In the genomic region with DNA sequence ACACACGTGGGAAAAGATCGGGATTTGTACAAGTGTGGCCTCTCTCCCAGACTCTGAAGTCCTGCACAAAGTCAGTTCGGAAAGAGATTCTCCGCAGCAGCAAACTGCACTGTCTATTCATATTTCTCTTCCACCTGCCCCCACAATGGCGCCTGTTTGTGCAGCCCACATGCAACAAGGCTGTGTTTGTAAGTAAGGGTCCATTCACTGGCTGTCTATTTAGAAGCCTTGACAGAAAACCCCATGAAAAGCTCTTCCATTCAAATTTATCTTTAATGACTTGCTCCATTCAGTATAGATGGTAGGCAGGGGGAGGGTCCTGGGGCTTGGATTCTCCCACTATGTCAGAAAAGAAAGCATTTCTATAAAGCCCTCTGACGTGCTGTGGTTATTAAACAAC, we compare ENCODE assay signal across 11 mouse cellular contexts.
DNase-seq lines count a peak whose midpoint lies in the region; ATAC-seq and TF ChIP-seq lines count a peak whose summit lies in the region.
"Had no signal": no experiment of that assay in that cellular context is flagged by ENCODE, and none has a peak within 500 bp of the region (broad histone marks: within the 10 kb centered on the region; RNA-seq: fewer than 3 reads in every experiment).

No protein-coding gene starts in this region.

- no peak overlapping the region for H3K9ac ChIP-seq in forebrain, embryonic 16.5 days (replicated peaks; ENCODE audit: low read depth, low read length)
- no peak overlapping the region for H3K9ac ChIP-seq in stomach, postnatal 0 days (ENCODE audit: low read length)
- H3K9ac ChIP-seq: liver, embryonic 14.5 days had no signal

- no peak for TF ChIP-seq CTCF in lung, adult 2 months (IDR thresholded peaks at IDR 0.05; ENCODE audit: insufficient read depth, low read length)
- TF ChIP-seq CTCF in stomach, postnatal 0 days (IDR thresholded peaks at IDR 0.05; ENCODE audit: low read depth), result no peak

- ATAC-seq in forebrain, embryonic 16.5 days, result peak; percentile 38; the same call in 1 of the 2 replicates
- ATAC-seq in stomach, postnatal 0 days (ENCODE audit: low FRiP score, low TSS enrichment), result no peak

- no peaks in the 10 kb centered on the region for H3K27me3 ChIP-seq in forebrain, embryonic 16.5 days (replicated peaks; ENCODE audit: control insufficient read depth, insufficient read depth, low read length)
- no peaks in the 10 kb centered on the region for H3K27me3 ChIP-seq in stomach, postnatal 0 days (ENCODE audit: control insufficient read depth, insufficient read depth, low read length)

- peaks cover 3% of the 10 kb centered on the region; the same call in 1 of the 2 replicates for H3K4me1 ChIP-seq in forebrain, embryonic 16.5 days (replicated peaks; ENCODE audit: control insufficient read depth, insufficient read depth, low read length)
- H3K4me1 ChIP-seq in lung, adult 2 months (ENCODE audit: control insufficient read depth, insufficient read depth, low read length), result no peaks in the 10 kb centered on the region
- H3K4me1 ChIP-seq in stomach, postnatal 0 days (replicated peaks; ENCODE audit: control insufficient read depth, insufficient read depth), result no peaks in the 10 kb centered on the region

- no peaks in the 10 kb centered on the region for H3K9me3 ChIP-seq in forebrain, embryonic 16.5 days (ENCODE audit: control insufficient read depth, low read length)
- H3K9me3 ChIP-seq in stomach, postnatal 0 days (ENCODE audit: control insufficient read depth, low read length), result no peaks in the 10 kb centered on the region

- no peak overlapping the region; the same call in 1 of the 2 replicates for H3K4me2 ChIP-seq in forebrain, embryonic 16.5 days (ENCODE audit: low read length)
- H3K4me2 ChIP-seq in stomach, postnatal 0 days (replicated peaks; ENCODE audit: low read depth), result no peak overlapping the region

- no peaks in the 10 kb centered on the region for H3K36me3 ChIP-seq in forebrain, embryonic 16.5 days (ENCODE audit: control insufficient read depth, insufficient read depth)
- no peaks in the 10 kb centered on the region for H3K36me3 ChIP-seq in stomach, postnatal 0 days (ENCODE audit: control insufficient read depth, insufficient read depth, low read length)

- H3K4me3 ChIP-seq in forebrain, embryonic 16.5 days (replicated peaks; ENCODE audit: low read length), result no peak overlapping the region
- no peak overlapping the region for H3K4me3 ChIP-seq in lung, adult 2 months (replicated peaks; ENCODE audit: extremely low read depth, low read depth, low read length)
- no peak overlapping the region for H3K4me3 ChIP-seq in stomach, postnatal 0 days (ENCODE audit: low read depth, low read length)

- H3K27ac ChIP-seq in forebrain, embryonic 16.5 days (ENCODE audit: low read length), result no peak overlapping the region
- no peak overlapping the region for H3K27ac ChIP-seq in stomach, postnatal 0 days (replicated peaks)
- H3K27ac ChIP-seq: liver, embryonic 14.5 days had no signal

- no peak for TF ChIP-seq POLR2A in lung, adult 2 months (IDR thresholded peaks at IDR 0.05; ENCODE audit: borderline replicate concordance, extremely low read depth, low read depth, low read length)

- no peak for TF ChIP-seq EP300 in stomach, postnatal 0 days (optimal IDR thresholded peaks at IDR 0.05)

- DNase-seq in layer of hippocampus, postnatal 10 days (ENCODE audit: low spot score in 2 of 2), result peak; percentile 13 to 26
- no peak for DNase-seq in layer of hippocampus, adult 18-20 months (ENCODE audit: low spot score in 2 of 2)
- DNase-seq in brain, embryonic 18.5 days (ENCODE audit: low read depth, low spot score), result peak; percentile 10
- DNase-seq in mesoderm, embryonic 11.5 days (ENCODE audit: low read depth, low spot score), result peak; percentile 1
- no peak for DNase-seq in lung, adult 2 months
- no peak for DNase-seq in stomach, postnatal 0 days (ENCODE audit: low spot score)
- DNase-seq in thymus, postnatal 0 days (ENCODE audit: low spot score), result no peak
- DNase-seq: adrenal gland, adult 2 months; lung, postnatal 4 days had no signal

- 7% methylated on average over 6 of the region's 6 CpGs for WGBS in forebrain, embryonic 16.5 days
- 75% methylated on average over 6 of the region's 6 CpGs for WGBS in lung, adult 2 months
- 77% methylated on average over 6 of the region's 6 CpGs for WGBS in stomach, postnatal 0 days

Comparison
In these comparisons a context has a peak if more than half of its experiments do, and no peak if none do; other contexts are left out.
1. DNase-seq: peak in layer of hippocampus, postnatal 10 days (2 of 2), brain, embryonic 18.5 days (single experiment) and mesoderm, embryonic 11.5 days (single experiment); none in layer of hippocampus, adult 18-20 months (0 of 2), lung, adult 2 months (single experiment), stomach, postnatal 0 days (single experiment) and thymus, postnatal 0 days (single experiment).